Mouse (Mus musculus) lung, adult 18-20 months (tissue): ENCODE results near the gene Inka2.

ENCODE experiments used
- DNase-seq, 2 experiments: peaks; one replicate each; pipeline ENCODE4 v3.0.0; 2022; ENCODE audit warnings: mixed read lengths in 2 of 2

Inka2 gene

DNA sequence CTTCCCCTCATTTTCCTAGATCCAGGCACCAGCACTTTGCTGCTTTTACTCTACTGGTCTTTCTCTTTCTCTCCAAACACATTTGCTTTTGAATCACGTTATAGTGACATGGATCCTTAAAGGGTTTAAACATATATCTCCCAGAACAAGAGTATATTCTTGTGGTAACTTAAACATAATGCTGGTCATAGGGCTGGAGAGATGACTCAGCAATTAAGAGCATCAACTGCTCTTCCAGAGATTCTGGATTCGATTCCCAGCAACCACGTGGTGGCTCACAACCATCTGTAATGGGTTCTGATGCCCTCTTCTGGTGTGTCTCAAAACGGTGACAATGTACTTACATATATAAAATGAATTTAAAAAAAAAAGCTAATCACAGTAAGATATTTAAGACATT lies 28.0 kb downstream of the Inka2 start:
- DNase-seq = no peak

DNA sequence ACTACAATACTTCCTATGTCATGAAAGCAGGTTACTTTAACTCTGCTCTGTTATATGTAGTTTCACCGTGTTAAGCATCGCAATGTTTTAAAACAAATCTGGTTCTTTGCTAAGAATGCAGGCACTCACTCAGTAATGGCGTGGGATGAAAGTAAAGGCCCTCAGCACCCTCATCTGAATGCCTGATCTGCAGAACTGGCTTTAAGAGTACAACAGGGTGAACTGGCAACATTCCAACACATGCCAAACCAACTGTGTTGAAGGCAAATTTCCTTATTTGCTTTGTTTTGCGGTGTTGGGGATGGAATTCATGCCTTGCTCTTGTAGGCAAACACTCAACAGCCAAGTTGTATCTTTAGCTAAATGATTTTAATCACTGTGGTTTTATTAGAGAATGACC lies 29.1 kb downstream of the Inka2 start:
- DNase-seq = peak; percentile 43 to 67

DNA sequence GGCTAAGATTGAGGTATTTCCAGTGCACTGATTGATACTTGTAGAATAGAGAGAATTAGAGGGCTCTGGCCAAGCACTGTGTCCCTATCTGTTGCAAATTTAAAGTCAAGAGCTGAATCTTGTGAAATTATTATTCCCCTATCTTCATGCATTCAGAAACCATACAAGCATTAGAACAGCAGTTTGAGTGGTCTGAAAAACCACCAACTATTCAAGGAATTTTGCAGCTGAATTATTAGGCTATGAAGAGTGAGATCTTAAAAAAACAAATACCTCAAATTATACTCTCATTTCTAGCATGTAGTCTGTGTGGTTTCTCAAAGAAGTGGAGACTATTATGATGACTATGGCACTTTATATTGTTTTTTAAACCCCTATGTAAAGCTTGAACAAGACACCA lies 30.9 kb downstream of the Inka2 start:
- no peak for DNase-seq

DNA sequence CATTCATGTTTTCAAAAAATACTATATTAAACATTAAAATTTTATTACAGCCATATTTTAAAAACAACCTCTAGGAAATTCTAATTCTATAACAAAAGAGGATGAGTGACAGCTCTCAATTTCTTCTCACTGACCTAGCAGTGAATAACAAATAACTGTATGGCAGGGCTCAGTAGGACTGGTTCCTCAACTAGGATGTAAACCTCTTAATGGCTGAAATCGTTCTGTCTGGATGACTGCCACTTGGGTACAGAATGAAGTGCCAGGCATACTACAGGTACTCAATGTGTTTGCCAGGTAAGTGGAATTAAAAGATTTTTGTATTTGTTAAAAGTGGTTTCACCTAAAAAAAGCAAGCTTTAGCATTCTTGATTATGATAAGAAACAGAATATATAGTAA lies 31.7 kb downstream of the Inka2 start:
- DNase-seq = peak in 1 of 2 experiments; percentile 28

DNA sequence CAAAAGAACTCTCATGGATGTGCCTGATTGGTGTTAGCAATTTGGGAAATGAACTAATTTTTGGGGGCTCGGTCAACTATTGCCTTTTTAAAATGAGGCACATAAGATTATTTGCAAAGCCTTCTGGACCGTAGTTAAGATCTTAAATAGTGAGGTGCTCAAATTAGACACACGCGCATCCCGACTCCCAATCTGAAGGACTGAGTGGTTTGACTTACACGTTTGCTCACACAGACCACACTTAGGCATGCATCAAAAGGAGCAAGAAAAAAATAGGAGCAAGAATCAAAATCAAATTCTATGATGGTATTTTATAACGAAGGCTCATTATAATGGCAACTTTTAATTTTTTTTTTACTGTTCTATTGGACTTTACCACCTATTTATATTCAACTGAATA lies 32.7 kb downstream of the Inka2 start:
- DNase-seq = no peak

DNA sequence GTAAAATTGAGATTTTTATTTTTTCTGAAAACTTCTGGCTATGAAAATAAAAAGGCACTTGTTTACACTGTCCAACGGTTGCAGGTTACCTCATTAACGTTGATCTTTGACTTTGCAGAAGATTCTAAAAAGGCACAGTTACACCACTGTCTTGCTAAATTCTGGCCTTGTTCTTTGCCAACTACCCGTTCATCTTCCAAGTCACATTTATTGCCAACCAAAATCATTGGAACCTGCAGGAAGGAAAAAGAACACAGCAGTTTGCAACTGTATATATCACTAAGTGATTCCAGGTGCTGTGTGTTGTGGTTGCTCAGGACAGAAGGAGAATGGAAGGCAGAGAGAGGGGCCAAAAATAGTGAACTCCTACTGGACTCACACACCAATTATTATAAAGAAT lies 33.3 kb downstream of the Inka2 start:
- no peak for DNase-seq

DNA sequence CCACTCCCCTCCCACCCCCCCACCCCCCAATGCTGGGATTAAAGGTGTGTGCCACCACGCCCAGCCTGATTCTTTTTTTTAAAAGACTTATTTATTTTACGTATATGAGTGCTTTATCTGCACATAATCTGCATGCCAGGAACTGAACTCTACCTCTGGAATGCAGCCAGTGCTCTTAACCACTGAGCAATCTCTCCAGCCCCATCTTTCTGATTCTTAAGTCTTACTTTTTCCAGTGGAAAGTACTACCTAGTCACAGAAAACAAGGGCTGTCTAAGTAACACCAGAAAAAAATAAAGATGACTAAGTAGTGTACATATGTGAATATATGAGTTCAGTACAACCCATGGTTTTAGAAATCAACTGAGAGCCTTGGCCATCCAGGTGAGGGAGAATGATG lies 42.1 kb downstream of the Inka2 start:
- no peak for DNase-seq

DNA sequence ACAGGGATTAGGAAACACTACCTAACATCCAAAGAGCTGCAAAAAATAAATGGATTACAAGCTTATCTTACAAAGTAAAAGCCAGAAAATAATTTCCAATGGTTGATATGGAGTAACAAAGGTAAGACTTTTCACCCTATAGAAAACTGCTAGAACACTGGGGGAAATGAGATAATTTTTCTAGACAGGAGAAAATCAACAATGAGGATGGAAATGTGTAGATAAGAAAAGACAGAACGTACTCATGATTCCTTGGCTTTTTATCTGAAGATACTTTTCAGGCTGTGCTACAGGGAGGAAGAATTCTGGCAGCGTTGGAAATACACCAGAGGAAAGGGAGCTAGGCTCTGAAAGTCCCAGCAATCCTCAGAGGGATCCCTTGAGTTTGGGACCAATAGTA lies 46.4 kb downstream of the Inka2 start:
- no peak for DNase-seq

DNA sequence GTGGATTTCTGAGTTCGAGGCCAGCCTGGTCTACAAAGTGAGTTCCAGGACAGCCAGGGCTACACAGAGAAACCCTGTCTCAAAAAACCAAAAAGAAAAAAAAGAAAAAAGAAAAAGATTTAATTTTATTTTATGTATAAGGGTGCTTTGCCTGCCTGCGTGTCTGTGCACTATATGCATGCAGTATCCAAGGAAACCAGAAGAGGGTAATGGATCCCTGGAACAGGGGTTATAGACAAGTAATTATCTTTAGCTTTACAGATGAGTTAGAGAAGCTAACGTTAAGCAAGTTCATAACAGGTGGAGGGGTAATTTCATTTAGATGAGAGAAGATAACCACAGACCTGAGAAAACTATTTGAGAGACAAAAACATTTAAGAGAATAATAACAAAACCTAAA lies 49.8 kb downstream of the Inka2 start:
- no peak for DNase-seq

DNA sequence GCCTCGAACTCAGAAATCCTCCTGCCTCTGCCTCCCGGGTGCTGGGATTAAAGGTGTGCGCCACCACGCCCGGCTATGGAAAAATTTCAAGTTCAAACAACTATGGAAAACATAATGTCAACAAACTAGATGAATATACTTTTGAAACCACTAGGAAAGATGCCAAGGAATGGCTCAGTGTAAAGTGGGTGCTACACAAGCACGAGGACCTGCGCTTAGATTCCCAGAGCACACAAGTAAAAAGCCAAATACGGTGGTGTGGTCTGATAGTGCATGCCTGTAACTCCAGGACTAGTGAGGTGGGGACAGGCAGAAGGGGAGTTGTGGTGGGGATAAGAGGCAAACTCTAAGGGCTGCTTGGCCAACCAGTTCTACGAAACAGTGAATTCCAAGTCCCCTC lies 50.7 kb downstream of the Inka2 start:
- peak; percentile 28 to 54 for DNase-seq

DNA sequence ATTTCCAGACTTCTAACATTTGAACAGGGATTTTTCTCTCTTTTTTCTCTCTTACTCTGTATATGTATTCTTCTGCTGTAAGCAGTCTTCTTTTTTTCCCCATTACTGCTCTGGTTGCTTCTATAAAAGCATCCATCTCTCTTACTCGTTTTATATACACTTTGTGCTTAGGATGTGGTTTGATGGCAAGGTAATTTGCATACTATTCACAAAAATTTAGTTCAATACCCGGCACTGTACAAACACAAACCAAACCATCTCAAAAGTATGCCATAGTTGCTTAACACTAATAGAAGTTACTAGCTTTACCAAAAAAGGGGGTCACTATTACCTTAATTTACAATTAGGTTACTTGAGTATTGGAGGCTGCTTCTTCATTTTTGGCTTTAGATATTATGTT lies 52.1 kb downstream of the Inka2 start:
- no peak for DNase-seq

DNA sequence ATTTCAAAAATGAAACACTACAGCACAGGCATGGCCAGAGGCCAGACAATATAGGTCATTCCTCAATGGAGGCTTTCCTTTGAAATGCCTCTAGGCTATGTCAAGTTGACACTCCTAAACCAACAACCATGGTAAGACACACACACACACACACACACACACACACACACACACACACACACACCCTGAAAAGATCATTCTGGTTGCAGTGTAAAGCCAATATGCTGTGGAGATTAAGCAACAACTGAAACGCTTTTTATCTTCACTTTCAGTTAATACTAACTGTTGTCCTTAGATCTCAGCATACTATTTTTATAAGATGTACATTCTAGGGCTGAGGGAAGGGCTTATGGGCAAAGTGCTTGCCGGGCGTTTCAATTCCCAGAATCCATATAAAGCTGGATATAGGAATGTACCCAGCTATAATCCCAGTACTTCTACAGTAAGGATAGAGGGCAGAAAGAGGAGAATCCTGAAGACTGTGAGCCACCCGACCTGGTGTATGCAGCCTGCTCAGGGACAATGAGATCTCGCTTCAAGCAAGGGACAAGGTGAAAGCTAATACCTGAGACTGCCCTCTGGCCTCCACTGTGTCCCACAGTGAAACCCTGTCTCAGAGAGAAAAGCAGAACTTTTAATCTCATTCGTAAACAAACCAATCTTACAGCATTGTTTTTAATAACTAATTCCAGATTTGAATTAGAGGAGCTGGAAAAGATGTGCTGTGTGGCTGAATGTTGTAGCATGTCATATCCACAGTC lies 53.1 kb downstream of the Inka2 start:
- DNase-seq = no peak

DNA sequence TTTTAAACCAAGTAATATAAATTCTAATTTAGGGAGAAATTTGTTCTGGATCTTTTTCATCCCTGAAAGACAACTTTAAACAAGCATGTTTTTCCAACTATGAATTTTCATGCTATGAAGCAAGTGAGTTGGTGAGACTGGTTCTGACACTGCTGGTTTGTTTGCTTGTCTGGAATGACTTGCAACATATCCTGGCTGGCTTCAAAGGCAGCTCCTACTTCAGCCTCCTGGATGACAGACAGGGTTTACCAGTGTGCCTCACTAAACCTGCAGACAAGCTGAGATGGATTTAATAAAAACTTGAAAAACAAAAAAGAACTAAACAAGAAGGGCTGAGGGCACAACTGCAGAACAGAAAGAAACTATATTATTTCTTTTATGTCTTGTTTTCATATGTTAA lies 53.7 kb downstream of the Inka2 start:
- DNase-seq = peak; percentile 31 to 60

DNA sequence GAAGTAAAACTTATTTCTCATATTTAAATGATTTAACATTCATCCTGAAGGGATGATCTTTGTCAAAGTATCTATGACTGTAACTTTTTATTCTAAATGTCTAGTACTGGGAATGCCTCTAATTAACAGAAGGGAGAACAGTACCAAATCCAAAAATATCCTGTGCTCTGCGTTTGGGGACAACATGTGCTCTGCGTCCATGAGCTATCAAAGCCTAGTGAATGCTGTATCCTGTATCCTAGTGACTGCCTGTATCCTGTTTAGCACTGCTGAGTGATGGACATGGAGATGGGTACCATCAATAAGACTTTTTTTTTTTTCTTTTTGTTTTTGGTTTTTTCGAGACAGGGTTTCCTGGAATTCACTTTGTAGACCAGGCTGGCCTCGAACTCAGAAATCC lies 54.3 kb downstream of the Inka2 start:
- DNase-seq = no peak

DNA sequence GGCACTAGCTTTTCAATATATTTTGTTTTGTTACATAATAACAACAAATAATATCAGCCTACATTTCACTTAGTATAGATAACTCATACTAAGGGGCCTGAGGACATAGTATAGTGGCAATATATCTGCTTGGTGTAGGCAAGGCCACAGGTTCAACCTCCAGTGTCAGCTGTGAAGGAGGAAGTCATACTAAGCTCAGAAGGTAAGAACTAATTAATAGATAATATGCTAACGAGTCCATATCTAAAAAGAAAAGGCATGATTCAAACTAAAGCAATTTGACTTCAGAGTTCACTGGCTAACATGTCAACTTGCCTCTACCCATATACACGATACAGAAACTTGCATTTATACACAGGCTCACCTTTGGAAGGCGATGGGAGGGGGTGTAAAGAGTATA lies 55.7 kb downstream of the Inka2 start:
- no peak for DNase-seq

DNA sequence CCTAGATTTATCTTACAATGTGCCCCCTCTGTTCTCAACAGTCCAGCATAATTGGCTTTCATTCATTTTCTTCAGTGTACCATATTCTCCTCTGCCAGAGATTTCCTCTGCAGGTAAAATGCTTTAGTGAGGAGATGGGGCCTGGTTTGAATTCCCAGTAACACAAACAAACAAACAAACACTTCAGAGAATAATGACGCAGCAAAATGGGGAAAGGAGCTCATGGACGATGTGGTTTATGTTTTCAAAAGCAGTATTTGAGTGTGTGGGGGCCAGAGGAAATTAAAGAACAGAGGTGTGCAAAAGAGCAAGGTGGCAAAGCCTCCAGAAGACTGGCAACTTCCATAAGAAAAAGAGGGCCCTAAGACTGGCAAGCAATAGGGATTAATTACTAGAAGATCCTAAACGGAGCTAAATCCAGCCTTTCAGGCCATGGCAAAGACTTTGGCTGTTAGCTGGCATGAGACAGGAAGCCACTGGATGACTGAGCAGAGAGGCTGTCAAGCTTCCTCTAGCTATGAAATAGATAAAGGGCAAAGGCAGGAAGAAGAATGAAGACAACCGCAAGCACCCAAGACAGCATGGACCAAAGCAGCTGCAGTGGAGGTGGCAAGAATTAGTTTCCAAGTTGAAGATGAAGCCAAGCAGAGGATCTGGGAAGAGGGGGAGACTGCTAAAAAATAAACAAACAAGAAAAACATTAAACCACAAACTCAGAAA lies 58.9 kb downstream of the Inka2 start:
- DNase-seq = no peak

DNA sequence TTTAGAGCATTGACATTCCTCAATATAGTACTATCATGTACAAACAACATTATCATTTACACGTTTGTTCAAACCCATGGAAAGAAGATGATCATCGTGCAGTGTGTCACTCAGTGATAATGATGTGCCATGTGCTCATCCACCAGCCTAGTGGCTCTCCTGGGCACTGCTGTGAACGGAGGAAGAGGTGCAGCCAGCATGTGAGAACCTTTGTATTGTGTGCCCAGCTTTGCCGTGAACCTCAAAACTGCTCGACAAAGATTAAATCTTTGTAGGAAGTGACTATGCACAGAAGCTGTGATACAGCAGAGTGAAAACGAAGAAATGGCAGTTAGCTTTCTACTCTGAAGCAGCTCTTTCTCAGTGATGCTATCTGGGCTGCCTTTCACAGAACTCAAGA lies 64.1 kb downstream of the Inka2 start:
- DNase-seq = no peak

DNA sequence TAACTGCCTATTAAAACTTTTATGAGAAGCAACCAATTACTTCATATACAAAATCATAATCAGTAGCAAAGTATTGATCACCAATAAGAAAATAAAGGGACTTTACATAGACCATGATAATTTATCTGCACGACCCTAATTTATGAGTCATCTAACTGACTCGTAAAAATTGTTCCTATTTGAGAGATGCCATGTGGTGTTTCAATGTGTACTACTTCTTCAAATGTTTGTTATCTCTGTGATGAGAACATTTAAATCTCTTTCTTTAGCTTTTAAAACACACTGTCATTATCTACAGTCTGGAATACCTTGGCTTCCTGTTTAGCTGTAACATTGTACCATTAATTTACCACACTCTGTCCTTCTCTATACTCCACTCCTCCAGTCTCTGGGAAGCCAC lies 65.0 kb downstream of the Inka2 start:
- DNase-seq = no peak
